17 mouse cellular contexts compared by ENCODE assay signal in genomic region chr14:48345956-48346355, GRCm38 (mm10).
DNase-seq lines count a peak whose midpoint lies in the region; ATAC-seq lines count a peak whose summit lies in the region.
"Had no signal": no experiment of that assay in that cellular context is flagged by ENCODE, and none has a peak within 500 bp of the region (broad histone marks: within the 10 kb centered on the region; RNA-seq: fewer than 3 reads in every experiment).

No protein-coding gene starts in this region.

- peaks cover 16% of the 10 kb centered on the region for H3K27me3 ChIP-seq in heart, embryonic 12.5 days (replicated peaks)
- H3K27me3 ChIP-seq: forebrain, embryonic 13.5 days; forebrain, embryonic 15.5 days had no signal

- no peak overlapping the region for H3K4me2 ChIP-seq in heart, embryonic 12.5 days
- H3K4me2 ChIP-seq: embryonic facial prominence, embryonic 12.5 days; forebrain, embryonic 13.5 days; forebrain, embryonic 15.5 days had no signal

- no peak for ATAC-seq in heart, embryonic 12.5 days (ENCODE audit: insufficient number of reproducible peaks, low FRiP score)
- ATAC-seq: forebrain, embryonic 13.5 days; forebrain, embryonic 15.5 days; forebrain, postnatal 0 days had no signal

- H3K9me3 ChIP-seq in heart, embryonic 12.5 days (replicated peaks), result no peaks in the 10 kb centered on the region
- H3K9me3 ChIP-seq: embryonic facial prominence, embryonic 10.5 days; embryonic facial prominence, embryonic 12.5 days; forebrain, embryonic 13.5 days; forebrain, embryonic 15.5 days had no signal

- H3K4me1 ChIP-seq in heart, embryonic 12.5 days (replicated peaks), result no peaks in the 10 kb centered on the region

- intact Hi-C loops in heart, postnatal 25 days (cut with DNase I), result no loop called here

- no peak overlapping the region for H3K27ac ChIP-seq in heart, embryonic 12.5 days (ENCODE audit: poor library complexity, severe bottlenecking)
- H3K27ac ChIP-seq: embryonic facial prominence, embryonic 10.5 days; embryonic facial prominence, embryonic 12.5 days; forebrain, embryonic 13.5 days; forebrain, embryonic 15.5 days had no signal

- H3K4me3 ChIP-seq in heart, embryonic 12.5 days, result no peak overlapping the region
- H3K4me3 ChIP-seq: embryonic facial prominence, embryonic 10.5 days; embryonic facial prominence, embryonic 12.5 days; forebrain, embryonic 13.5 days; forebrain, embryonic 15.5 days had no signal

- no peak overlapping the region for H3K9ac ChIP-seq in heart, embryonic 12.5 days
- H3K9ac ChIP-seq: embryonic facial prominence, embryonic 12.5 days; forebrain, embryonic 13.5 days; forebrain, embryonic 15.5 days; forebrain, postnatal 0 days had no signal

- peak; percentile 38 for DNase-seq in adrenal gland, postnatal 14 days
- no peak for DNase-seq in adrenal gland, adult 8-10 months
- peak; percentile 92 for DNase-seq in heart, adult 11 months
- DNase-seq in heart, postnatal 25 days (ENCODE audit: low spot score), result no peak
- DNase-seq in heart, adult 8-10 months (ENCODE audit: low spot score), result peak; percentile 41
- DNase-seq in layer of hippocampus, adult 11-12 months (ENCODE audit: low spot score), result no peak
- DNase-seq: cerebellum, adult 11-12 months; cerebellum, adult 2 months; cerebellum, adult 9-10 months; cerebellum, postnatal 10 days; cerebellum, postnatal 25 days; forebrain, postnatal 0 days had no signal

- no peaks in the 10 kb centered on the region for H3K36me3 ChIP-seq in heart, embryonic 12.5 days
- H3K36me3 ChIP-seq: embryonic facial prominence, embryonic 10.5 days; embryonic facial prominence, embryonic 12.5 days; forebrain, embryonic 15.5 days had no signal

- 73% methylated on average over 7 of the region's 7 CpGs for WGBS in heart, embryonic 12.5 days

Comparison
In these comparisons a context has a peak if more than half of its experiments do, and no peak if none do; other contexts are left out.
1. DNase-seq: peak in adrenal gland, postnatal 14 days (single experiment), heart, adult 11 months (single experiment) and heart, adult 8-10 months (single experiment); none in adrenal gland, adult 8-10 months (single experiment), heart, postnatal 25 days (single experiment) and layer of hippocampus, adult 11-12 months (single experiment).